Mouse (Mus musculus): ENCODE data around the gene Utrn. TPM values are rescaled to one million over a fixed set of nuclear protein-coding genes. Genes with fewer than 3 reads are reported as not detected.

Gene Utrn
- polyA plus RNA-seq, 1 experiment, result 14.9 TPM

GRCm38 (mm10) chr10:12718386-12718785 is 150.8 kb downstream of the Utrn start:
- DNase-seq (ENCODE audit: low read depth in 1 of 2, low spot score in 2 of 2), result no peak
- TF ChIP-seq POLR2A (IDR thresholded peaks at IDR 0.05; ENCODE audit: low read depth, low read length) (no peak), CTCF (IDR thresholded peaks at IDR 0.05; ENCODE audit: extremely low read depth, insufficient read depth, insufficient read length, insufficient replicate concordance) (no peak)
- H3K27me3 ChIP-seq (ENCODE audit: control insufficient read depth, insufficient read depth, low read length), result no peaks in the 10 kb centered on the region
- peaks cover 14% of the 10 kb centered on the region for H3K36me3 ChIP-seq (ENCODE audit: control insufficient read depth, insufficient read depth, low read length)
- H3K4me3 ChIP-seq (ENCODE audit: extremely low read depth, insufficient read depth, insufficient read length), result no peak overlapping the region
- H3K27ac ChIP-seq (ENCODE audit: insufficient read depth, low read length), result no peak overlapping the region
- whole genome bisulfite sequencing, result 60% methylated on average over 8 of the region's 8 CpGs
- no peaks in the 10 kb centered on the region for H3K4me1 ChIP-seq (ENCODE audit: control insufficient read depth, insufficient read depth, insufficient read length)

GRCm38 (mm10) chr10:12717381-12717780 is 151.8 kb downstream of the Utrn start:
- Histone ChIP-seq H3K4me3 (ENCODE audit: extremely low read depth, insufficient read depth, insufficient read length) (no peak overlapping the region), H3K4me1 (ENCODE audit: control insufficient read depth, insufficient read depth, insufficient read length) (no peaks in the 10 kb centered on the region), H3K27me3 (ENCODE audit: control insufficient read depth, insufficient read depth, low read length) (no peaks in the 10 kb centered on the region), H3K36me3 (ENCODE audit: control insufficient read depth, insufficient read depth, low read length) (peaks cover 17% of the 10 kb centered on the region), H3K27ac (ENCODE audit: insufficient read depth, low read length) (no peak overlapping the region)
- TF ChIP-seq CTCF (IDR thresholded peaks at IDR 0.05; ENCODE audit: extremely low read depth, insufficient read depth, insufficient read length, insufficient replicate concordance) (no peak), POLR2A (IDR thresholded peaks at IDR 0.05; ENCODE audit: low read depth, low read length) (no peak)
- 94% methylated on average over 3 of the region's 3 CpGs for whole genome bisulfite sequencing
- DNase-seq (ENCODE audit: low read depth in 1 of 2, low spot score in 2 of 2), result no peak

GRCm38 (mm10) chr10:12716657-12717327 is 152.4 kb downstream of the Utrn start:
- Histone ChIP-seq H3K27me3 (ENCODE audit: control insufficient read depth, insufficient read depth, low read length) (no peaks in the 10 kb centered on the region), H3K36me3 (ENCODE audit: control insufficient read depth, insufficient read depth, low read length) (peaks cover 20% of the 10 kb centered on the region), H3K4me1 (ENCODE audit: control insufficient read depth, insufficient read depth, insufficient read length) (no peaks in the 10 kb centered on the region), H3K27ac (ENCODE audit: insufficient read depth, low read length) (no peak overlapping the region), H3K4me3 (ENCODE audit: extremely low read depth, insufficient read depth, insufficient read length) (no peak overlapping the region)
- DNase-seq (ENCODE audit: low read depth in 1 of 2, low spot score in 2 of 2), result no peak
- WGBS, result 93% methylated on average over 5 of the region's 5 CpGs
- TF ChIP-seq CTCF (IDR thresholded peaks at IDR 0.05; ENCODE audit: extremely low read depth, insufficient read depth, insufficient read length, insufficient replicate concordance) (no peak), POLR2A (IDR thresholded peaks at IDR 0.05; ENCODE audit: low read depth, low read length) (no peak)

GRCm38 (mm10) chr10:12713236-12713855 is 155.8 kb downstream of the Utrn start:
- Histone ChIP-seq H3K4me1 (ENCODE audit: control insufficient read depth, insufficient read depth, insufficient read length) (no peaks in the 10 kb centered on the region), H3K27me3 (ENCODE audit: control insufficient read depth, insufficient read depth, low read length) (no peaks in the 10 kb centered on the region), H3K36me3 (ENCODE audit: control insufficient read depth, insufficient read depth, low read length) (peaks cover 20% of the 10 kb centered on the region), H3K27ac (ENCODE audit: insufficient read depth, low read length) (no peak overlapping the region), H3K4me3 (ENCODE audit: extremely low read depth, insufficient read depth, insufficient read length) (no peak overlapping the region)
- no peak for TF ChIP-seq POLR2A (IDR thresholded peaks at IDR 0.05; ENCODE audit: low read depth, low read length)
- no peak for TF ChIP-seq CTCF (IDR thresholded peaks at IDR 0.05; ENCODE audit: extremely low read depth, insufficient read depth, insufficient read length, insufficient replicate concordance)
- no peak for DNase-seq (ENCODE audit: low read depth in 1 of 2, low spot score in 2 of 2)
- 93% methylated on average over 14 of the region's 14 CpGs for WGBS

- H3K27ac ChIP-seq (ENCODE audit: insufficient read depth, low read length), result no peak overlapping the region
- H3K4me1 ChIP-seq (ENCODE audit: control insufficient read depth, insufficient read depth, insufficient read length), result no peaks in the 10 kb centered on the region
- no peak overlapping the region for H3K4me3 ChIP-seq (ENCODE audit: extremely low read depth, insufficient read depth, insufficient read length)
- peaks cover 16% of the 10 kb centered on the region for H3K36me3 ChIP-seq (ENCODE audit: control insufficient read depth, insufficient read depth, low read length)
- 90% methylated on average over 11 of the region's 11 CpGs for WGBS
- TF ChIP-seq CTCF (IDR thresholded peaks at IDR 0.05; ENCODE audit: extremely low read depth, insufficient read depth, insufficient read length, insufficient replicate concordance) (no peak), POLR2A (IDR thresholded peaks at IDR 0.05; ENCODE audit: low read depth, low read length) (no peak)
- H3K27me3 ChIP-seq (ENCODE audit: control insufficient read depth, insufficient read depth, low read length), result no peaks in the 10 kb centered on the region
- no peak for DNase-seq (ENCODE audit: low read depth in 1 of 2, low spot score in 2 of 2)
Observed at GRCm38 (mm10) chr10:12711332-12711831, 157.8 kb downstream of the Utrn start.

GRCm38 (mm10) chr10:12706516-12706915 is 162.6 kb downstream of the Utrn start:
- TF ChIP-seq POLR2A (IDR thresholded peaks at IDR 0.05; ENCODE audit: low read depth, low read length) (no peak), CTCF (IDR thresholded peaks at IDR 0.05; ENCODE audit: extremely low read depth, insufficient read depth, insufficient read length, insufficient replicate concordance) (no peak)
- Histone ChIP-seq H3K27ac (ENCODE audit: insufficient read depth, low read length) (no peak overlapping the region), H3K4me1 (ENCODE audit: control insufficient read depth, insufficient read depth, insufficient read length) (no peaks in the 10 kb centered on the region), H3K27me3 (ENCODE audit: control insufficient read depth, insufficient read depth, low read length) (no peaks in the 10 kb centered on the region), H3K4me3 (ENCODE audit: extremely low read depth, insufficient read depth, insufficient read length) (no peak overlapping the region), H3K36me3 (ENCODE audit: control insufficient read depth, insufficient read depth, low read length) (peaks cover 5% of the 10 kb centered on the region)
- no peak for DNase-seq (ENCODE audit: low read depth in 1 of 2, low spot score in 2 of 2)
- 92% methylated on average over 2 of the region's 2 CpGs for WGBS

- no peak overlapping the region for H3K27ac ChIP-seq (ENCODE audit: insufficient read depth, low read length)
- no peak overlapping the region for H3K4me3 ChIP-seq (ENCODE audit: extremely low read depth, insufficient read depth, insufficient read length)
- H3K4me1 ChIP-seq (ENCODE audit: control insufficient read depth, insufficient read depth, insufficient read length), result no peaks in the 10 kb centered on the region
- no peak for TF ChIP-seq CTCF (IDR thresholded peaks at IDR 0.05; ENCODE audit: extremely low read depth, insufficient read depth, insufficient read length, insufficient replicate concordance)
- TF ChIP-seq POLR2A (IDR thresholded peaks at IDR 0.05; ENCODE audit: low read depth, low read length), result no peak
- no peaks in the 10 kb centered on the region for H3K27me3 ChIP-seq (ENCODE audit: control insufficient read depth, insufficient read depth, low read length)
- DNase-seq (ENCODE audit: low read depth in 1 of 2, low spot score in 2 of 2), result no peak
- 89% methylated on average over 1 of the region's 1 CpGs for WGBS
- peaks cover 5% of the 10 kb centered on the region for H3K36me3 ChIP-seq (ENCODE audit: control insufficient read depth, insufficient read depth, low read length)
Observed at GRCm38 (mm10) chr10:12705990-12706389, 163.2 kb downstream of the Utrn start.

All from spleen, adult 2 months (tissue).